Mouse (Mus musculus) cortical plate, adult 2 months (tissue): ENCODE measurements at regions not wholly inside any gene's neighbourhood (a gene's known extent, or its start where the extent isn't known, plus 50 kb on each side); places are given as distances from the start of the nearest gene placed in this dataset.

Source experiments
- CTCF ChIP-seq: fragments of 200-500 bp; IDR thresholded peaks from 2 replicates; pipeline ENCODE4 v1.5.1; 2011; ENCODE audit warnings: mild to moderate bottlenecking, control low read depth, low read length; ENCODE audit not compliant: insufficient read depth; ENCODE audit errors: extremely low read depth
- POLR2A ChIP-seq: fragments of 200-500 bp; IDR thresholded peaks from 2 replicates; pipeline ENCODE4 v1.6.1; 2011; ENCODE audit warnings: mild to moderate bottlenecking, low read length, control low read depth; ENCODE audit not compliant: insufficient read depth; ENCODE audit errors: extremely low read depth

- no peak for TF ChIP-seq CTCF
- TF ChIP-seq POLR2A: no peak
Observed at GRCm38 (mm10) chr16:25104603-25105002, 182.0 kb upstream of the Tprg start.
